Mouse (Mus musculus) gastrocnemius, postnatal 14 days (tissue): ENCODE results near the gene Sdhc. TPM values are rescaled to one million over a fixed set of nuclear protein-coding genes. Genes with fewer than 3 reads are reported as not detected.
"Not testable (repeated sequence)": the region's sequence is repeated elsewhere in the genome, so short reads cannot be mapped to it uniquely, and the experiment has no call there.

Source experiments
- DNase-seq: peaks from one replicate; pipeline ENCODE4 v3.0.0; 2021; ENCODE audit warnings: mixed read lengths
- intact Hi-C: fragments of 180-260 bp; cut with DNase I; formaldehyde crosslinking; loops from one replicate; pipeline ENCODE4 v1.15.1; 2025; ENCODE audit warnings: low total_unique reads
- microRNA-seq, 2 experiments: library from miRNA; unstranded; fragments of <30 nt; microRNA quantifications; one replicate each; pipeline ENCODE4 v1.2.0; 2021
- total RNA-seq, 2 experiments: library from RNA; stranded (reverse); gene quantifications; 2 replicates each; pipeline ENCODE4 v1.2.3; 2021

Gene Sdhc
- total RNA-seq, 2 experiments from 2014 or later: 692 to 793 TPM

DNA sequence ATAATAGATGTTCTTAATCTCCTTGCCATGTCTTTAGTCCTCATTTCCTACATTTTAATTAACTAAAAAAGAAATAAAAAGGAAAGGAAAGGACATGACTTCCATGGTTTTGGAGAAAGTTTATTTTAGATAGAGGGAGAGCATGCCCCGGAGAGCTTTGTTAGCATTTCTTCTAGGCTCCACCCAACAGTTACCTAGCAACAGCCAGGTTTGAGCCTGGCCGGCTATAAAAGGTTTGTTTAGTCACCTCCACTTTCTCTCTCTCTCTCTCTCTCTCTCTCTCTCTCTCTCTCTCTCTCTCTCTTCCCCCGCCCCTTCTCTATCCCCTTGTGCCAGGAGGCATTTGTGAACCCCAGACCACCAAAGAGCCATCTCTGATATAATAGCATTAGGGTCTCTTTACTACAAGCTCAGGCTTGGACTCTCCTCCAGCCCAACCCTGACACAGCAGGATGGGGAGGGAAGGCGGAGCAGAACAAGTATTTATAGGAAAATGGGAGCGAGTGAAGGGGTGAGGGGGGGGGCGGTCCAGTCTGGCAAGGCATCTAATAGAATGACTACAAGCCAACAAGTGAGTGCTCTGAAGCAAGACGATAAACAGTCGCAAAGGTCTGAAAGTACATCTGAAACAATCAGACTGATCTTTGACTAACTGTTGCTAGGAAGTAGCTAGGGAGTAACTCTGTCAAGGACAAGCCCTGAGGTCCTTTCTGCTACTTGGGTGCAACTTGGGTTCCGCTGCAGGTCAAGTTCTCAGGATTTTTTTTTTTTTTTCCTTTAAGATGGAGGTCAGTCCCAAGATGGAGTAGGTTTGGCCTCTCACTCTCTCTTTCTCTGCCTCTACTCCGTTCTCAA is 54.1 kb downstream of the Sdhc start:
- intact Hi-C loops: no loop called here
- no peak for DNase-seq

GRCm38 (mm10) chr1:171094424-171094823 is 56.0 kb downstream of the Sdhc start:
- intact Hi-C loops: no loop called here
- no peak for DNase-seq

DNA sequence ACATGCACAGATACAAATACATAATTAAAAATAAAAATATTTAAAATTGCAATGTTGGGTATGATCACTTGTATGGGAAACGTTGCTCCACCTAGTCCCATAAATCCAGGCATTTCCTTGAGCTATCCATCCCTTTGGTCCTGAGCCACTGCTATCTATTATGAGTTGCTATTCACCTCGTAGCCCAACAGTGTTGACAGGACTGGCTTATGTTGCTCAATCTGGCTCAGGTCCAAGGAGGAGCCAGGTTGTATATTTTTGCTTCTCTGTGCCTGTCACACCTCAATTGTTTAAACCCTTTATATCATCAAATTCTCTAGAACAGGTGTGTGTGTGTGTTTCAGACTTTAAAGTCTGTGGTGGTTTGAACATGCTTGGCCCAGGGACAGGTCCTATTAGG is 59.6 kb downstream of the Sdhc start:
- intact Hi-C loops: no loop called here
- DNase-seq: no peak

DNA sequence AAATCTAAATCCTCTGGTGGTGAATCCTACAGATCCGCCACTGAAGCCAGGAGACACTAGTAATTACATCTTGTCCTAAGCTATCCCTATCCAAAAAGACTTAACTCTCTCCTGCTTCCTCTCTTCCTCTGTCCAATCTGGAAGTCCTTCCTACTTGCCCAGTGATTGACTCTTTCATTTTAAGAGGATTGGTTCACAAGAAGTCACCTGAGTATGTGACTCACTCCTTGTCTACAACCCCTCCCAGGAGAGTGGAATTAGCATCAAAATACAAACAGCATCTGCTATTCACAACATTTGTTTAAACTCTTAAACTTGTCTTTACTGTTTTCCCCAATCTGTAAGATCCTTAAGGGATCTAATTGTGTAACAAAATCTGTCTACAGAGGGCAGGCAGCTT is 60.5 kb downstream of the Sdhc start:
- DNase-seq: no peak
- intact Hi-C loops: no loop called here

DNA sequence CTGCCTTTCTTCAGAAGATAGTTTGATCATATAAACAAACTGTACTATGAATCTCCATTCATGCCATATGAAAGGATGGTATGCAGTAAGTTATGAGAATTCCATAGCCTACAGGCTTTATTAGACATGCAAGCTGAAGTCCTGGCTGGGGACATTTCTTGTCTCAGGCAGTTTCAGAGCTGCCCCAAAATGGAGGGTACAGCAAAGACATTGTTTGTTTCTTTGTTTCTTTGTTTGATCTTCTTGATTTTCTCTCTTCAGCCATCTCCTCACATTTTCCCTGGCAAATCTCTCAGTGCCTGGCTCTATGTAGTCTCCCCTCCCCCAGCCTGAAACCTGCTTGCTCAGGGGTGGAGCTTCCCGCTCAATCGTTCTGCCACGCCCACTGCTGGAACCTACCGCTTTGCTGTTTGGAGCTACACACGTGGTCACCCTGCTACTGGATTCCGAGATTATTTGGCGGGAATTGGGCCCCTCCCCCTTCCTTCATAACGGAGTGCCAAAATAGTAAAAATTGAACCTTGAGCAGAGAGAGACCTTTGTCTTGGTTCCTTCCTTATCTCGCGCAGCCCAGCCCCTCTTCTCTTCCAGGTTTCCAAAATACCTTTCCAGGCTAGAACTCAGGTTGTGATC is 62.0 kb downstream of the Sdhc start:
- intact Hi-C loops, DNase-seq: not testable (repeated sequence)

GRCm38 (mm10) chr1:171085718-171086117 is 64.7 kb downstream of the Sdhc start:
- intact Hi-C loops: no loop called here
- DNase-seq: no peak

DNA sequence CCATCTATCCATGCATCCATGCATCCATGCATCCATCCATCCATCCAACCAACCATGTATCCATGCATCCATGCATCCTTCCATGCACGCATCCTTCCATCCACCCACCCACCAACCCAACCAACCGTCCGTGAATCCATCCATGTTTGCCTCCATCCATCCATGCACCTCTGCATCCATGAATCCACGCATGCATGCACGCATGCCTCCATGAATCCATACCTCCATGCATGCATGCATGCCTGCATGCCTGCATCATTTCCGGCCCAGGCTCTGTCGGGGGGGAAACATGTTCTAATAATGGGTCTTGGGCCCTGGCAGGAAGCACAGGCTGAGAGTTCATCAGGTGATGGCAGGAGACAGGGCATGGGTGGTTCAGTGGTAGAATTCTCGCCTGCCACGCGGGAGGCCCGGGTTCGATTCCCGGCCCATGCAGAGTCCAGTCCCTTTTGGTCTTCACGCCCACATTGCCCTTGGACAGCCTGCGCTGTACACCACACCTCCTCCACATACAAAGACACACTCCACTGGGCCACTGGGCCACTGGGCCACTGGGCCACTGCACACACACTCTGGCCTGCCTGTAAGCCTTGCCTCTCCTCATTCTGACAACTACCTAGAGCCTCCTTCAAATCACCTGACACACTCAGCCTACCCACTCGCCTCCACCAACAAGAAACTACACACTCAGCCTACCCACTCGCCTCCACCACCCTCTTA is 68.7 kb downstream of the Sdhc start:
- intact Hi-C loops: not testable (repeated sequence)

DNA sequence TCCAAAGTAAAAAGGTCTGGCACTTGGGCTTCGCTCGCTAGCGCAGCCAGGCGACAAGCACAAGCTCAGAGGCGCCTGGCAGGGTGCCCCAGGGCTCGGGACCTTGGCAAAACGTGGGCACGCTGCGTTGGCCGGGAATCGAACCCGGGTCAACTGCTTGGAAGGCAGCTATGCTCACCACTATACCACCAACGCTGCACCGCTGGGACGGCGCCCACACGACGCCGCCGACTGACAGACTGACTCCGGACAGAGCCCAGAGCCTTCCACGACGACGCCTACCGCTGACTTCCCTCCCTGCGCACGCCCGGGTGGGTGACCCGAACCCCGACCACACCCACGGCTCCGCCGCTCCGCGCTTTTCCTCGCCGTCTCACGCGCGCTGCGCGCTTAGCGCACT is 70.6 kb downstream of the Sdhc start:
- DNase-seq, intact Hi-C loops: not testable (repeated sequence)

More for the DNA sequence above, 68.7 kb downstream of the Sdhc start:
- DNase-seq: not testable (repeated sequence)

DNA sequence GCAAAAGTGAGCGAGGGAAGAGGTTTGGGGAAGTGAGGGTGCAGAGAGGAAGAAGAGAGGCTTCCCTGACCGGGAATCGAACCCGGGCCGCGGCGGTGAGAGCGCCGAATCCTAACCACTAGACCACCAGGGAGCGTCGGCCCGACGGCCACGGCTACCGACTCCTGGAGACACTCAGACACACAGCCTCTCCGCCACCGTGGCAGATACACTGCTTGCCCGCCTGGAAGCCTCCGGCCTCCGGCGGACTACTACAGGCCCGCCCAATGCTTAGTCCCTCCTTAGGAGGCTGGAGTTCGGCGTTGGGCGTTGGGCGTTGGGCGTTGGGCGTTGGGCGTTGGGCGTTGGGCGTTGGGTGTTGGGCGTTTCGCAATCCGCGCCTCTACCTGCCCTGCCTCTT is 71.1 kb downstream of the Sdhc start:
- intact Hi-C loops, DNase-seq: not testable (repeated sequence)

DNA sequence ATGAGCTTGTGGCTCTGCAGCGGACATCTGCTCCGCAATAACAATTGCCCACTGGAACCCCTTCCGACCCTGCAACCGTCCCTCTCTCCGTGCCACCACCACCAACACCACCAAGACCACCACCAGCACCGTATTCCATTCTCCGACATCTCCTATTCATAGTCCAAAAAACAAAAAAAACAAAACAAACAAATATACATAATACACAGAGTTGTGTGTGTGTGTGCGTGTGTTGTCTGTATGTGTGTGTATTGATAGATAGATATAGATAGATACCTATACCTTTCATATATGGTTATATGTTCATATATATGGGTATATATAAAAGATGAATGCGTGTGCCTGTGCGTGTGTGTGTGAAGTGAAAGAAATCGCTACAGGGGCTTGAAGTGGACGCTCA is 72.0 kb downstream of the Sdhc start:
- DNase-seq, intact Hi-C loops: not testable (repeated sequence)

GRCm38 (mm10) chr1:171077955-171078354 is 72.4 kb downstream of the Sdhc start:
- intact Hi-C loops: not testable (repeated sequence)
- peak; percentile 16 for DNase-seq

GRCm38 (mm10) chr1:171077192-171077591 is 73.2 kb downstream of the Sdhc start:
- intact Hi-C loops, DNase-seq: not testable (repeated sequence)

Small RNA genes within 50 kb of the gene (microRNA-seq; reads per million reads assigned to microRNA genes)
- 0 reads per million in 2 experiments for gene Gm27844

Other genes with a start within 250 kb of the Sdhc start
- not detected for gene Fcrlb, start 237.7 kb downstream of the Sdhc start, total RNA-seq
- gene Fcrla, start 223.0 kb downstream of the Sdhc start, total RNA-seq: under 1 TPM in 1 of 2 experiments, not detected in 1; 0.31 TPM
- 1 to 10 TPM; 3.0 to 3.4 TPM for gene Fcgr2b, start 174.1 kb downstream of the Sdhc start, total RNA-seq
- gene Fcgr4, start 131.7 kb downstream of the Sdhc start, total RNA-seq: not detected
- 1 to 10 TPM; 7.0 to 7.4 TPM for gene Fcgr3, start 85.7 kb downstream of the Sdhc start, total RNA-seq
- under 1 TPM; 0.72 to 0.73 TPM for gene Cfap126, start 36.7 kb downstream of the Sdhc start, total RNA-seq
- gene Mpz, start 108 bp upstream of the Sdhc start, total RNA-seq: 100 to 1,000 TPM; 117 to 734 TPM
- 10 to 100 TPM; 12.3 to 17.1 TPM for gene Pcp4l1, start 45.7 kb upstream of the Sdhc start, total RNA-seq
- not detected for gene Nr1i3, start 63.4 kb upstream of the Sdhc start, total RNA-seq
- 10 to 100 TPM; 44.3 to 46.7 TPM for gene Tomm40l, start 71.9 kb upstream of the Sdhc start, total RNA-seq
- not detected for gene Apoa2, start 74.5 kb upstream of the Sdhc start, total RNA-seq
- gene Fcer1g, start 83.8 kb upstream of the Sdhc start, total RNA-seq: 1 to 10 TPM; 6.3 to 7.1 TPM
- 1 to 10 TPM; 2.4 to 3.1 TPM for gene Adamts4, start 99.8 kb upstream of the Sdhc start, total RNA-seq
- gene Ndufs2, start 100.8 kb upstream of the Sdhc start, total RNA-seq: 100 to 1,000 TPM; 580 to 737 TPM
- gene B4galt3, start 119.7 kb upstream of the Sdhc start, total RNA-seq: 1 to 10 TPM; 5.9 to 9.4 TPM
- 10 to 100 TPM in 1 of 2 experiments, 1 to 10 TPM in 1; 9.6 to 11.8 TPM for gene Ppox, start 130.6 kb upstream of the Sdhc start, total RNA-seq
- gene Usp21, start 137.4 kb upstream of the Sdhc start, total RNA-seq: 10 to 100 TPM; 13.1 to 13.7 TPM
- gene Ufc1, start 144.4 kb upstream of the Sdhc start, total RNA-seq: 10 to 100 TPM; 84.3 to 87.2 TPM
- 10 to 100 TPM; 26.3 to 27.7 TPM for gene Dedd, start 178.5 kb upstream of the Sdhc start, total RNA-seq
- gene Nit1, start 195.0 kb upstream of the Sdhc start, total RNA-seq: 10 to 100 TPM; 19.3 to 25.3 TPM
- 10 to 100 TPM; 86.7 to 93.6 TPM for gene Pfdn2, start 195.1 kb upstream of the Sdhc start, total RNA-seq
- under 1 TPM; 0.20 to 0.27 TPM for gene Klhdc9, start 210.2 kb upstream of the Sdhc start, total RNA-seq
- not detected for gene Nectin4, start 219.5 kb upstream of the Sdhc start, total RNA-seq
- gene Arhgap30, start 238.4 kb upstream of the Sdhc start, total RNA-seq: 1 to 10 TPM in 1 of 2 experiments, under 1 TPM in 1; 0.97 to 1.2 TPM